Mouse (Mus musculus): ENCODE data around the gene Tmem184c.

Tmem184c gene

GRCm38 (mm10) chr8:77610374-77610969 lies at the start of gene Tmem184c:
TSS of gene Tmem184c (minus strand) at chr8:77610698.
- DNase-seq = peak; percentile 90

DNA sequence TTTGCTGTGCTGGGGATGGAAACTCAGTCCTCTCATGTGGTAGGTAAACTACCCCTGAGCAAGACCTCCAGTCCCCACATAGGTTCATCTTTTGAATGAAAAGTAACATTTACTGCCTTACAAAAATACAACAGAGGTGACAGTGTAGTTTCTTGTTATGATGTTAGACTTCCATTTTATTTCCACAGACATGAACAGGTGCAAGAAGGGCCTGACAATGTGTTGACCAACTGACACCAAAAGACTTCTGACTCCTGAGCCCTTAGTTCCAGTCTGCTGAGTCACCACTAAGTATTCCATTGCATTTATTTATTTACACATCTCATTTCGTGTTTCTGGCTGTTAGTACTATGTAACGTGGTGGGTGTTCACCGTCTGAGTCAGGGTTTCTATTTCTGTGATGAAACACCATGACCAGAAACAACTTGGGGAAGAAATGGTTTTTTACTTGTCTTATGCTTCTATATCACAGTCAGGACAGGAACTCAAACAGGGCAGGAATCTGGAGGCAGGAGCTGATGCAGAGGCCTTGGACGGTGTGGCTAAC lies 49.1 kb upstream of the Tmem184c start:
- no peak for DNase-seq

- no peak for DNase-seq
Measured at GRCm38 (mm10) chr8:77658356-77658755, 47.9 kb upstream of the Tmem184c start.

GRCm38 (mm10) chr8:77650646-77651190 lies 40.2 kb upstream of the Tmem184c start:
- DNase-seq = no peak

DNA sequence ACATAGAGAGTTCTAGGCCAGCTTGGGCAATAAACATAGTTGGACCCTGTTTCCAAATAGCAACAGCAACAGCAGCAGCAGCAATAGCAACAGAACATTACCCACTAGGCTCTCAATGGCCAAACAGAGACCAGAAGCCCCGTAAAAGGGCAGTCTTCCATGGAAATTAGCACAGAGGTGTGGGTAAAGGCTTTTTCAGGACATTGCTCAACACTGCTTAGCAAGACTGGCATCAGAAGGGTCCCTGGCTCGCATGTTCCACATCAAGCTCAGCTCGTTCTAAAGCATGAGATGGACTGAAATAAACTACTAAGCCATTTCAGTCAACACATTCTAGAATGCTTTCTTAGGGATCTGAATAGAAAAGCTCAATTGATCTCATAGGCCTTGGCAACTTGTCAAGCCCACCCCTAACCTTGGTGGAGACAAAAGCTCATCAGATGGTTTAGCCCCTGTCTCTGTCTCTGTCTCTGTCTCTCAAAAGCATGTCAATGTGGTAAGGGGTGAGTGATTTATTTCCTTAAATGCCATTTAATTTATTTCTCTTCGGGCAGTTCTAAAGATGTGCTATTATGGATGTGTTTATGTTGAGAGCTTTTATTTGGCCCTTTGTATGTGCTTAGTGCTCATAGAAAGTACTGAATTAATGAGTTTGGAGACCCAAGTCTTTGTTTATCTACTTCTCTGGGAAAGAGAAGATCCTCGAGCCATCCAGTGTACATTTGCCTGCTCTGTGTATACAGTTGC lies 29.8 kb upstream of the Tmem184c start:
- DNase-seq = no peak

GRCm38 (mm10) chr8:77637593-77637992 lies 27.1 kb upstream of the Tmem184c start:
- no peak for DNase-seq

DNA sequence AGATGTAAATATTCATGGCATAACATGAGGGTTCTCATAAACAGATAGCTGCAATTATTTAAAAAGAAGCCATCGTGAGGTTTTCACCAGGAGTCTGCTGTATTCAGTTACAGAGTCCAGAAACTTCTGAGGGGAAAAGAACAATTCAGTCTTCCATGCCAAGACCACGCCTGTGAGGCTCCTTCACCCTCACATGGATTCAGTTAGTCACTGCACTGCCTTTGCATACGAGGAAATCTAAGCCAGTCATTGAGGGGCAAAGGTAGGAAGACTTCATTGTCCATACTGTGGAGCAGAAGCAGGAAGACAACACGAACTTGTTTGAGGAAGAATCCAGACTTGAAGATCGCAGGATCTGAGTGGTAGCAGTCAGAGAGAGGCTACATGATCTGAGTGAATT lies 23.5 kb upstream of the Tmem184c start:
- no peak for DNase-seq

DNA sequence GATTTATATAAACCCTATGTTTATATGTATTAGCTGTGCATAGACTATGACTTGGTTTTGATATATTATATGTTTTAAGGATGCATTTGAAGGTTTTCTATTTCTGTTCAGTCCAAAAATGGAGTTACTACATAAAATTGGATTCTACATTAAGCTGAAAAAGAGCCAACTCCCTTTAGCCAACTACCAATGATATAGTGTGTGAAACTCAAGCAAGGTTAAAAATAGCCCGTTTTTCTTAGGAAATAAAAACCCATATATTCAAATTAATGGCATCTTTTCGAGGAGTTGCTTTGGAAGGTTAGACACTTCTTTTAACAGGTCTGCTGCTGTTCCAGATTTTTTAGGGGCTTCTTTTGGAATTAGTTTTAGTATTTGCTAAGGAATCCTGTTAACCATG lies 22.7 kb upstream of the Tmem184c start:
- DNase-seq = no peak

GRCm38 (mm10) chr8:77630691-77631090 lies 20.2 kb upstream of the Tmem184c start:
- no peak for DNase-seq

- DNase-seq = peak; percentile 74
Measured at GRCm38 (mm10) chr8:77629858-77630537, 19.5 kb upstream of the Tmem184c start.

GRCm38 (mm10) chr8:77623677-77624209 lies 13.2 kb upstream of the Tmem184c start:
- DNase-seq = no peak

- DNase-seq = peak; percentile 28
Measured at GRCm38 (mm10) chr8:77617916-77618315, 7.4 kb upstream of the Tmem184c start.

DNA sequence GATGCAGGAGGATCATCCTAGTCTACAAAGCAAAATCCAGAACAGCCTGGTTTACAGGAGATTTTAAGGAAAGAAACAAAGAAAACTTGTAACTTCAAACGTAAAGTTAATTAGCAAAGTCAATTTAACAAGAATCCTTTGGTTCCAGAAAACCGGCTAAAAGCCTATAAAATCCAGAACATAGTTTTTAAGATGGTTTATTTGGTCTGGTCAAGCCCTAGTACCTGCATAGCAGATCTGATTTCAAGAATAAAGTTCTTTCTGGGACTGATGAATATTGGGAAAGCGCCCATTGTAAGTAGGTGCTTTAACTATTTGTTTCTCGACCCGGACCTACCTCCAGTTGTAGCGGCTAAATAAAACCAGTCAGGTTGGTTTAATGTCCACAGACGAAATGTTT lies 877 bp downstream of the Tmem184c start:
- no peak for DNase-seq

DNA sequence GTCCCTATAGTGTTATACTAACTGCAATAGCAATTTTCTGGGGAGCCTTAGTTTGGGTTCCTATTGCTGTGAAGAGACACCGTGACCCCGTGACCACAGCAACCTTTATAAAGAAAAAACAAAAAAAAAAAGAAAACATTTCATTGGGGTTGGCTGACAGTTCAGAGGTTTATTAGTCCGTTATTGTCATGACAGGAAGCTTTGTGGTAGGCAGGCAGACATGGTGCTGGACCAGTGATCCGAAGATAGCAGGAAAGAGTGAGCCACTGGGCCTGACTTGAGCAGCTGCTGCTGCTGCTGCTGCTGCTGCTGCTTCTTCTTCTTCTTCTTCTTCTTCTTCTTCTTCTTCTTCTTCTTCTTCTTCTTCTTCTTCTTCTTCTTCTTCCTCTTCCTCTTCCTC lies 26.3 kb downstream of the Tmem184c start:
- DNase-seq = no peak

GRCm38 (mm10) chr8:77577674-77578073 lies 32.8 kb downstream of the Tmem184c start:
- no peak for DNase-seq

DNA sequence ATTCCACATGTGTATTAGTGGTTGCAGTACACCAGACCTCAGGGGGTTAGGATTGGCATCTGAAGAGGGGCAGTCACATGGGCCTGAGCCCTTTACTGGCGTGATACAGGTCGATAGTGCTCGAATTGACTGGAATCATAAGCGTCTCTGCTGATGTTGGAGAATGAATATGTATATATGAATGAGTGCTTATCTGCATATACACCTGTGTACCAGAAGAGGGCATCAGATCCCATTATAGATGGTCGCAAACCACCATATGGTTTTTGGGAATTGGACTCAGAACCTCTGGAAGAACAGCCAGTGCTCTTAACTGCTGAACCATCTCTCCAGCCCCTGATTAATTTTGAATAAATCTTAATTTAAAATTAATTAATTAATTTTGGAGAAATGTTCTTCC lies 36.3 kb downstream of the Tmem184c start:
- no peak for DNase-seq

DNA sequence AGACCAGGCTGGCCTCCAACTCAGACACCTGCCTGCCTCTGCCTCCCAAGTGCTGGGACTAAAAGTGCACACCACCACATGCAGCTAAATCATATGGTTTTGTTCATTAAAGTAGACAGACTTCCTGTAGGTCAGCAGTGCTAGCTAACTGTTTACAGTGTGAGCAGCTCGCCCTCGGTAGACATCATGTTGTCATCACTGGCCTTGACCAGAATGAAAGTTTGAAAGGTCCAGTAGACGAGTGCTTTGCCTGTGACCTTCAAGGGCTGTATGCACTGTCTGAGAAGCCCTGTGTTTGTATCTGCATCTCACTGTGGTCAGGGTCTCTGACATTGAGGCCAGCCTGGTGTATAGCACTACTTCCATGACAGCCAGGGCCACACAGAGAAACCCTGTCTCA lies 49.1 kb downstream of the Tmem184c start:
- no peak for DNase-seq

GRCm38 (mm10) chr8:77552491-77552890 lies 58.0 kb downstream of the Tmem184c start:
- DNase-seq = no peak

- DNase-seq = peak; percentile 36
Measured at GRCm38 (mm10) chr8:77549881-77550580, 60.5 kb downstream of the Tmem184c start.

DNA sequence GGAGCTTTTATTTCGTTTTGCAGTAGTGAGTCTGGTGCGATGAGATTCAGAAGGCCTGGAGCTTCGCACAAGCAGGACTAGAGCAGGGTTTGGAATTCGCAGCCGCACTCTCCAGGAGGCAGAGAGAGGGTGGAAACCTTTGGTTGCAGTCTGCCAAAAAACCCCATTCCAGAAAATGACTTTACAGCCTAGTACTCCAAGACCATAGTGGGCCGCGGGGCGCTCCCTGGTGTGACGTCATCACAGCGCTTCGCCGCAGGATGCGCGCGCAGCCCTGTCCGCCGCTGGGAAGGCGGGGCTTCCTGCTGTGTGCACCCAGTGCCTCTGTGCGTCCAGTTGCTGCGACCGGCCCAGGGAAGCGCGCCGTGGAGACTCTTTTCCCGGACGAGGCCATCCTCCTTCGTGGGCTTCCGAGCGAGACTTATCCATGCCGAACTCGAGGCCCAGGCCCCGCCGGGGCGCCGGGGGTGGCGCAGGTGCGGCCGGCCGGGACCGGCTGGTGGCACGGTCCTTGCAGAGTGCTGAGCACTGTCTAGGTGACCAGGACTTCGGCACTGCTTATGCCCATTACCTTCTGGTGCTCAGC lies 61.3 kb downstream of the Tmem184c start, which contains the start of gene Prmt9:
Prmt9 (plus strand) TSS at position 277 of the 586 bp plus-strand sequence.
- DNase-seq = peak; percentile 95

All from liver (tissue).